Mouse (Mus musculus) hindbrain, embryonic 13.5 days (tissue): ENCODE data around the gene Phc1. TPM values are rescaled to one million over a fixed set of nuclear protein-coding genes. Genes with fewer than 3 reads are reported as not detected.

Source experiments
- polyA plus RNA-seq: library from polyadenylated mRNA; unstranded; fragments of >200 nt; fragmentation: Nextera tagmentation; extraction: Ambion mirVana; gene quantifications from 2 replicates; pipeline ENCODE4 v1.2.1, GENCODE M21; 2015

The Phc1 gene
- polyA plus RNA-seq, 1 experiment from 2014 or later, result 32.9 TPM

Other genes with a start within 250 kb of the Phc1 start
- gene Klrg1, start 57.7 kb downstream of the Phc1 start, polyA plus RNA-seq, result 0.69 and 0.76 TPM in 2 replicates
- gene M6pr, start 31.8 kb downstream of the Phc1 start, polyA plus RNA-seq, result 58.2 and 60.1 TPM in 2 replicates
- gene Rimklb, start 158.2 kb upstream of the Phc1 start, polyA plus RNA-seq, result 102 and 103 TPM in 2 replicates
- gene Mfap5, start 165.3 kb upstream of the Phc1 start, polyA plus RNA-seq, result 1.7 and 1.9 TPM in 2 replicates
- 0.71 and 1.1 TPM in 2 replicates for gene Aicda, start 213.2 kb upstream of the Phc1 start, polyA plus RNA-seq